In genomic region chr17:56693851-56694310, GRCm38 (mm10) we compare ENCODE assay signal across 9 mouse cellular contexts. TPM values are rescaled to one million over a fixed set of nuclear protein-coding genes. Genes with fewer than 3 reads are reported as not detected.
A peak's percentile ranks its signal among the peaks of the same experiment; 100 is the strongest.
DNase-seq lines count a peak whose midpoint lies in the region; ATAC-seq lines count a peak whose summit lies in the region.
"Had no signal": no experiment of that assay in that cellular context is flagged by ENCODE, and none has a peak within 500 bp of the region (broad histone marks: within the 10 kb centered on the region; RNA-seq: fewer than 3 reads in every experiment).

No protein-coding gene starts in this region.

- 36% methylated on average over 6 of the region's 6 CpGs for WGBS in embryonic facial prominence, embryonic 15.5 days
- WGBS in midbrain, embryonic 16.5 days, result 55% methylated on average over 6 of the region's 6 CpGs

- no peaks in the 10 kb centered on the region for H3K9me3 ChIP-seq in embryonic facial prominence, embryonic 15.5 days (replicated peaks)
- no peaks in the 10 kb centered on the region for H3K9me3 ChIP-seq in midbrain, embryonic 16.5 days (replicated peaks; ENCODE audit: control insufficient read depth, low read length, poor library complexity, severe bottlenecking)
- H3K9me3 ChIP-seq: liver, embryonic 13.5 days had no signal

- peak; percentile 80 for DNase-seq in 416B (ENCODE audit: low read depth)
- DNase-seq in adipocyte (ENCODE audit: low spot score), result peak; percentile 83
- DNase-seq in heart, postnatal 36 days, result peak; percentile 50 to 51
- DNase-seq in layer of hippocampus, postnatal 10 days (ENCODE audit: low spot score in 2 of 2), result peak; percentile 50 to 61
- no peak for DNase-seq in ovary, postnatal 14 days (ENCODE audit: low spot score)
- no peak for DNase-seq in spleen, postnatal 4 days (ENCODE audit: low spot score in 2 of 2)
- DNase-seq: liver, embryonic 13.5 days had no signal

- H3K27me3 ChIP-seq in embryonic facial prominence, embryonic 15.5 days, result no peaks in the 10 kb centered on the region
- H3K27me3 ChIP-seq in midbrain, embryonic 16.5 days (ENCODE audit: control insufficient read depth, insufficient read depth, low read depth, low read length), result no peaks in the 10 kb centered on the region
- H3K27me3 ChIP-seq: liver, embryonic 13.5 days had no signal

- no peak overlapping the region for H3K4me3 ChIP-seq in embryonic facial prominence, embryonic 15.5 days (replicated peaks)
- no peak overlapping the region for H3K4me3 ChIP-seq in midbrain, embryonic 16.5 days (ENCODE audit: low read depth, low read length)
- H3K4me3 ChIP-seq: liver, embryonic 13.5 days had no signal

- H3K4me2 ChIP-seq in embryonic facial prominence, embryonic 15.5 days (replicated peaks), result no peak overlapping the region
- no peak overlapping the region for H3K4me2 ChIP-seq in midbrain, embryonic 16.5 days (ENCODE audit: low read length)
- H3K4me2 ChIP-seq: liver, embryonic 13.5 days had no signal

- no peak overlapping the region for H3K9ac ChIP-seq in embryonic facial prominence, embryonic 15.5 days
- no peak overlapping the region for H3K9ac ChIP-seq in midbrain, embryonic 16.5 days (ENCODE audit: low read depth, low read length)
- H3K9ac ChIP-seq: liver, embryonic 13.5 days had no signal

- peak overlapping the region; percentile 63 for H3K27ac ChIP-seq in embryonic facial prominence, embryonic 15.5 days (replicated peaks)
- H3K27ac ChIP-seq in midbrain, embryonic 16.5 days (ENCODE audit: low read length), result peak overlapping the region; percentile 30
- H3K27ac ChIP-seq: liver, embryonic 13.5 days had no signal

- peaks cover 35% of the 10 kb centered on the region for H3K4me1 ChIP-seq in embryonic facial prominence, embryonic 15.5 days
- H3K4me1 ChIP-seq in midbrain, embryonic 16.5 days (ENCODE audit: control insufficient read depth, insufficient read depth, low read length), result peaks cover 4% of the 10 kb centered on the region; the same call in 1 of the 2 replicates

- H3K36me3 ChIP-seq in embryonic facial prominence, embryonic 15.5 days, result peaks cover 88% of the 10 kb centered on the region
- peaks cover 30% of the 10 kb centered on the region for H3K36me3 ChIP-seq in midbrain, embryonic 16.5 days (ENCODE audit: control insufficient read depth, insufficient read depth, low read length)

- ATAC-seq in embryonic facial prominence, embryonic 15.5 days (ENCODE audit: insufficient number of reproducible peaks, low FRiP score, low TSS enrichment, low read depth), result peak; percentile 78; the same call in 1 of the 2 replicates
- peak; percentile 39 for ATAC-seq in midbrain, embryonic 16.5 days

- intact Hi-C loops in heart, postnatal 36 days (cut with DNase I), result loop anchor here (2.0 kb wide), 1 partner anchor 21 kb away; no protein-coding TSS in a partner anchor

RNA-seq across cellular contexts. Expression of gene Ranbp3, which starts 20.8 kb away (rescaled TPM):
- 90.4 and 91.7 TPM in 2 replicates for polyA plus RNA-seq in embryonic facial prominence, embryonic 15.5 days (2015; fragmentation: Nextera tagmentation; extraction: Ambion mirVana)
- total RNA-seq in heart, postnatal 36 days (2021), result 10 to 100 TPM; 34.9 to 38.0 TPM
- total RNA-seq in layer of hippocampus, postnatal 10 days (2021), result 10 to 100 TPM; 84.9 to 91.7 TPM
- 107 and 112 TPM in 2 replicates for polyA plus RNA-seq in midbrain, embryonic 16.5 days (2015; fragmentation: Nextera tagmentation; extraction: Ambion mirVana)

RNA-seq across cellular contexts. Expression of gene Ndufa11, which starts 23.7 kb away (rescaled TPM):
- 422 and 425 TPM in 2 replicates for polyA plus RNA-seq in embryonic facial prominence, embryonic 15.5 days (2015; fragmentation: Nextera tagmentation; extraction: Ambion mirVana)
- 100 to 1,000 TPM; 847 to 875 TPM for total RNA-seq in heart, postnatal 36 days (2021)
- total RNA-seq in layer of hippocampus, postnatal 10 days (2021), result 100 to 1,000 TPM; 262 to 265 TPM
- polyA plus RNA-seq in midbrain, embryonic 16.5 days (2015; fragmentation: Nextera tagmentation; extraction: Ambion mirVana), result 492 and 497 TPM in 2 replicates

RNA-seq across cellular contexts. Expression of gene Vmac, which starts 23.9 kb away (rescaled TPM):
- 23.9 and 26.1 TPM in 2 replicates for polyA plus RNA-seq in embryonic facial prominence, embryonic 15.5 days (2015; fragmentation: Nextera tagmentation; extraction: Ambion mirVana)
- 1 to 10 TPM; 3.1 to 4.9 TPM for total RNA-seq in heart, postnatal 36 days (2021)
- total RNA-seq in layer of hippocampus, postnatal 10 days (2021), result 10 to 100 TPM in 1 of 2 experiments, 1 to 10 TPM in 1; 9.7 to 12.5 TPM
- polyA plus RNA-seq in midbrain, embryonic 16.5 days (2015; fragmentation: Nextera tagmentation; extraction: Ambion mirVana), result 15.6 and 16.1 TPM in 2 replicates

Comparison
In these comparisons a context has a peak if more than half of its experiments do, and no peak if none do; other contexts are left out.
1. DNase-seq: peak in 416B (single experiment), adipocyte (single experiment), heart, postnatal 36 days (2 of 2) and layer of hippocampus, postnatal 10 days (2 of 2); none in ovary, postnatal 14 days (single experiment) and spleen, postnatal 4 days (0 of 2).